Mouse (Mus musculus) midbrain, embryonic 15.5 days (tissue): ENCODE measurements at regions not wholly inside any gene's neighbourhood (a gene's known extent, or its start where the extent isn't known, plus 50 kb on each side); places are given as distances from the start of the nearest gene placed in this dataset.
"Not testable (repeated sequence)": the region's sequence is repeated elsewhere in the genome, so short reads cannot be mapped to it uniquely, and the experiment has no call there.

ENCODE experiments used
- ATAC-seq: fragments of 200-750 bp; cut with Nextera tagmentation; replicated peaks from 2 replicates; pipeline ENCODE4 v1.8.0; 2017; ENCODE audit warnings: moderate TSS enrichment
- H3K27ac ChIP-seq: fragments of 300-500 bp; sonication (generic); 2 replicates; pipeline ENCODE4 v1.5.1; 2015; ENCODE audit warnings: mild to moderate bottlenecking, inconsistent platforms
- H3K27me3 ChIP-seq: fragments of 300-500 bp; sonication (generic); replicated peaks from 2 replicates; pipeline ENCODE4 v1.6.1; 2015; ENCODE audit warnings: inconsistent platforms
- H3K36me3 ChIP-seq: fragments of 300-500 bp; sonication (generic); replicated peaks from 2 replicates; pipeline ENCODE4 v1.6.1; 2015; ENCODE audit warnings: inconsistent platforms
- H3K4me1 ChIP-seq: fragments of 300-500 bp; sonication (generic); 2 replicates; pipeline ENCODE4 v1.6.1; 2015; ENCODE audit warnings: inconsistent platforms
- H3K4me2 ChIP-seq: fragments of 300-500 bp; sonication (generic); 2 replicates; pipeline ENCODE4 v1.6.1; 2015; ENCODE audit warnings: inconsistent platforms, mild to moderate bottlenecking, moderate library complexity
- H3K4me3 ChIP-seq: fragments of 300-500 bp; sonication (generic); 2 replicates; pipeline ENCODE4 v1.5.1; 2015; ENCODE audit warnings: mild to moderate bottlenecking, inconsistent platforms
- H3K9ac ChIP-seq: fragments of 300-500 bp; sonication (generic); 2 replicates; pipeline ENCODE4 v1.6.1; 2015; ENCODE audit warnings: mild to moderate bottlenecking, inconsistent platforms
- H3K9me3 ChIP-seq: fragments of 300-500 bp; sonication (generic); 2 replicates; pipeline ENCODE4 v1.6.1; 2016; ENCODE audit warnings: inconsistent platforms
- WGBS: fragments of 180-500 bp; shearing (Covaris S2); methylation state at CpG from one replicate; pipeline ENCODE4 v1.1.7; 2015; ENCODE audit warnings: mixed read lengths; 5-methylcytosine and 5-hydroxymethylcytosine counted together

- H3K9ac ChIP-seq: no peak overlapping the region
- H3K27me3 ChIP-seq: no peaks in the 10 kb centered on the region
- ATAC-seq: no peak
- no peak overlapping the region for H3K4me3 ChIP-seq
- H3K4me2 ChIP-seq: no peak overlapping the region
- no peaks in the 10 kb centered on the region for H3K36me3 ChIP-seq
- WGBS: 50% methylated on average over 2 of the region's 2 CpGs
- H3K4me1 ChIP-seq: no peaks in the 10 kb centered on the region
- H3K27ac ChIP-seq: no peak overlapping the region
- no peaks in the 10 kb centered on the region for H3K9me3 ChIP-seq
These were observed 584.8 kb upstream of the Pfkp start for GRCm38 (mm10) chr13:7233399-7233798.

- H3K36me3 ChIP-seq: no peaks in the 10 kb centered on the region
- no peaks in the 10 kb centered on the region for H3K4me1 ChIP-seq
- 65% methylated on average over 5 of the region's 5 CpGs for WGBS
- no peaks in the 10 kb centered on the region for H3K27me3 ChIP-seq
- H3K27ac ChIP-seq: no peak overlapping the region
- no peaks in the 10 kb centered on the region for H3K9me3 ChIP-seq
- no peak overlapping the region for H3K4me2 ChIP-seq
- H3K9ac ChIP-seq: no peak overlapping the region
- no peak for ATAC-seq
- no peak overlapping the region for H3K4me3 ChIP-seq
These were observed 558.1 kb upstream of the Pfkp start for GRCm38 (mm10) chr13:7206626-7207211.

- Histone ChIP-seq H3K36me3 (no peaks in the 10 kb centered on the region), H3K4me1 (no peaks in the 10 kb centered on the region), H3K4me2 (no peak overlapping the region), H3K27me3 (no peaks in the 10 kb centered on the region), H3K9me3 (no peaks in the 10 kb centered on the region), H3K27ac (no peak overlapping the region), H3K4me3 (no peak overlapping the region), H3K9ac (no peak overlapping the region)
- WGBS: 61% methylated on average over 6 of the region's 6 CpGs
- ATAC-seq: no peak
These were observed 547.4 kb upstream of the Pfkp start for GRCm38 (mm10) chr13:7195990-7196389.

- Histone ChIP-seq H3K4me2 (no peak overlapping the region), H3K9me3 (no peaks in the 10 kb centered on the region), H3K36me3 (no peaks in the 10 kb centered on the region), H3K9ac (no peak overlapping the region), H3K4me3 (no peak overlapping the region), H3K27ac (no peak overlapping the region), H3K27me3 (no peaks in the 10 kb centered on the region), H3K4me1 (no peaks in the 10 kb centered on the region)
- no peak for ATAC-seq
- 84% methylated on average over 4 of the region's 4 CpGs for WGBS
These were observed 533.7 kb upstream of the Pfkp start for GRCm38 (mm10) chr13:7182216-7182751.

- no peaks in the 10 kb centered on the region for H3K27me3 ChIP-seq
- ATAC-seq: no peak
- no peak overlapping the region for H3K9ac ChIP-seq
- WGBS: 68% methylated on average over 9 of the region's 9 CpGs
- no peak overlapping the region for H3K4me2 ChIP-seq
- no peak overlapping the region for H3K27ac ChIP-seq
- H3K9me3 ChIP-seq: no peaks in the 10 kb centered on the region
- no peaks in the 10 kb centered on the region for H3K4me1 ChIP-seq
- H3K36me3 ChIP-seq: no peaks in the 10 kb centered on the region
- no peak overlapping the region for H3K4me3 ChIP-seq
These were observed 527.1 kb upstream of the Pfkp start for GRCm38 (mm10) chr13:7175561-7176160.

- H3K9ac ChIP-seq, H3K27me3 ChIP-seq, H3K27ac ChIP-seq, H3K36me3 ChIP-seq, H3K4me1 ChIP-seq, H3K9me3 ChIP-seq, ATAC-seq, H3K4me2 ChIP-seq, H3K4me3 ChIP-seq: not testable (repeated sequence)
- WGBS: 59% methylated on average over 3 of the region's 3 CpGs
These were observed 521.5 kb upstream of the Pfkp start for GRCm38 (mm10) chr13:7170035-7170434.

GRCm38 (mm10) chr13:7146337-7146736, 497.8 kb upstream of the Pfkp start:
- no peak for ATAC-seq
- no peaks in the 10 kb centered on the region for H3K36me3 ChIP-seq
- no peaks in the 10 kb centered on the region for H3K9me3 ChIP-seq

GRCm38 (mm10) chr13:7110572-7110971, 462.0 kb upstream of the Pfkp start:
- WGBS: 68% methylated on average over 4 of the region's 4 CpGs
- H3K9ac ChIP-seq: no peak overlapping the region
- H3K4me1 ChIP-seq: no peaks in the 10 kb centered on the region
- H3K27me3 ChIP-seq: no peaks in the 10 kb centered on the region
- no peak overlapping the region for H3K4me3 ChIP-seq
- H3K4me2 ChIP-seq: no peak overlapping the region
- ATAC-seq: no peak
- H3K36me3 ChIP-seq: no peaks in the 10 kb centered on the region
- no peak overlapping the region for H3K27ac ChIP-seq
- no peaks in the 10 kb centered on the region for H3K9me3 ChIP-seq

More at GRCm38 (mm10) chr13:7146337-7146736, 497.8 kb upstream of the Pfkp start:
- WGBS: 74% methylated on average over 4 of the region's 4 CpGs
- Histone ChIP-seq H3K4me2 (no peak overlapping the region), H3K27me3 (no peaks in the 10 kb centered on the region), H3K4me1 (no peaks in the 10 kb centered on the region), H3K27ac (no peak overlapping the region), H3K9ac (no peak overlapping the region), H3K4me3 (no peak overlapping the region)

- H3K4me2 ChIP-seq: no peak overlapping the region
- 94% methylated on average over 4 of the region's 4 CpGs for WGBS
- H3K4me1 ChIP-seq: no peaks in the 10 kb centered on the region
- no peak for ATAC-seq
- no peak overlapping the region for H3K9ac ChIP-seq
- no peaks in the 10 kb centered on the region for H3K36me3 ChIP-seq
- no peak overlapping the region for H3K27ac ChIP-seq
- no peak overlapping the region for H3K4me3 ChIP-seq
- no peaks in the 10 kb centered on the region for H3K27me3 ChIP-seq
- no peaks in the 10 kb centered on the region for H3K9me3 ChIP-seq
These were observed 454.7 kb upstream of the Pfkp start for GRCm38 (mm10) chr13:7103289-7103688.

- Histone ChIP-seq H3K4me2 (peak overlapping the region; percentile 23; the same call in 1 of the 2 replicates), H3K27me3 (no peaks in the 10 kb centered on the region), H3K27ac (peak overlapping the region; percentile 63), H3K4me1 (0 out of 2 replicates have a peak, but pooled peaks cover 3% of the 10 kb centered on the region), H3K9ac (no peak overlapping the region), H3K4me3 (no peak overlapping the region), H3K36me3 (no peaks in the 10 kb centered on the region), H3K9me3 (no peaks in the 10 kb centered on the region)
- peak; percentile 90 for ATAC-seq
- 42% methylated on average over 11 of the region's 11 CpGs for WGBS
These were observed 444.6 kb upstream of the Pfkp start for GRCm38 (mm10) chr13:7093072-7093649.

GRCm38 (mm10) chr13:7090916-7091315, 442.3 kb upstream of the Pfkp start:
- 87% methylated on average over 2 of the region's 2 CpGs for WGBS
- no peak overlapping the region for H3K9ac ChIP-seq

GRCm38 (mm10) chr13:7066211-7066610, 417.6 kb upstream of the Pfkp start:
- Histone ChIP-seq H3K4me2 (no peak overlapping the region), H3K9me3 (no peaks in the 10 kb centered on the region), H3K27ac (no peak overlapping the region), H3K27me3 (no peaks in the 10 kb centered on the region), H3K36me3 (no peaks in the 10 kb centered on the region), H3K4me1 (no peaks in the 10 kb centered on the region), H3K4me3 (no peak overlapping the region), H3K9ac (no peak overlapping the region)
- WGBS: 61% methylated on average over 3 of the region's 3 CpGs
- ATAC-seq: no peak; the same call in 1 of the 2 replicates

More at GRCm38 (mm10) chr13:7090916-7091315, 442.3 kb upstream of the Pfkp start:
- H3K4me1 ChIP-seq: 0 out of 2 replicates have a peak, but pooled peaks cover 3% of the 10 kb centered on the region
- H3K4me2 ChIP-seq: no peak overlapping the region
- no peaks in the 10 kb centered on the region for H3K36me3 ChIP-seq
- H3K9me3 ChIP-seq: no peaks in the 10 kb centered on the region
- H3K27ac ChIP-seq: no peak overlapping the region
- ATAC-seq: no peak
- no peaks in the 10 kb centered on the region for H3K27me3 ChIP-seq
- no peak overlapping the region for H3K4me3 ChIP-seq
